Mouse (Mus musculus): ENCODE data around the gene Lbhd1. TPM values are rescaled to one million over a fixed set of nuclear protein-coding genes. Genes with fewer than 3 reads are reported as not detected.

The Lbhd1 gene
- total and polyA plus RNA-seq, 3 experiments: 15.5 to 123 (median 46.5) TPM

- peak; percentile 100 for TF ChIP-seq USF1 (IDR thresholded peaks at IDR 0.05; ENCODE audit: low read depth, low read length)
- no peak for TF ChIP-seq ZKSCAN1 (IDR thresholded peaks at IDR 0.05; ENCODE audit: low read depth, low read length)
- no peak for TF ChIP-seq RAD21 (IDR thresholded peaks at IDR 0.05; ENCODE audit: low read depth, low read length)
- no peak for TF ChIP-seq TAL1 (IDR thresholded peaks at IDR 0.05; ENCODE audit: low read length)
- TF ChIP-seq SMC3 (IDR thresholded peaks at IDR 0.05; ENCODE audit: low read depth, low read length): no peak
Observed at GRCm38 (mm10) chr19:8871267-8872186, 12.0 kb upstream of the Lbhd1 start, which contains the start of gene Ubxn1 (continued).

- H3K27ac ChIP-seq (ENCODE audit: control insufficient read depth, low read depth, low read length): peak overlapping the region; percentile 68
- no peaks in the 10 kb centered on the region for H3K9me3 ChIP-seq (replicated peaks; ENCODE audit: insufficient read depth, low read length)
- H3K4me1 ChIP-seq (ENCODE audit: control insufficient read depth in 1 of 2, insufficient read depth in 2 of 2, low read length in 2 of 2): peaks cover 10 to 21% of the 10 kb centered on the region in 2 experiments; a peak in 3 of 4 replicates
- H3K27me3 ChIP-seq (ENCODE audit: control insufficient read depth in 1 of 2, insufficient read depth in 2 of 2, low read length in 2 of 2): no peaks in the 10 kb centered on the region
- H3K36me3 ChIP-seq (ENCODE audit: control insufficient read depth in 1 of 2, insufficient read depth in 2 of 2, low read length in 2 of 2): peaks cover 8 to 26% of the 10 kb centered on the region in 2 experiments
- no peak for TF ChIP-seq MXI1 (IDR thresholded peaks at IDR 0.05; ENCODE audit: low read depth, low read length)
- peaks cover 15% of the 10 kb centered on the region for H3K79me2 ChIP-seq (ENCODE audit: control insufficient read depth, insufficient read depth, low read length, poor library complexity)
- H3K9ac ChIP-seq (ENCODE audit: control insufficient read depth, low read depth, low read length, poor library complexity, severe bottlenecking): peak overlapping the region; percentile 98
- H3K4me3 ChIP-seq (ENCODE audit: control insufficient read depth in 1 of 2, insufficient read depth in 1 of 2, low read depth in 2 of 2, low read length in 2 of 2): peak overlapping the region; percentile 73 to 94
- no peak for DNase-seq (ENCODE audit: low read depth, low spot score)
Observed at GRCm38 (mm10) chr19:8872266-8872840, 11.2 kb upstream of the Lbhd1 start.

DNA sequence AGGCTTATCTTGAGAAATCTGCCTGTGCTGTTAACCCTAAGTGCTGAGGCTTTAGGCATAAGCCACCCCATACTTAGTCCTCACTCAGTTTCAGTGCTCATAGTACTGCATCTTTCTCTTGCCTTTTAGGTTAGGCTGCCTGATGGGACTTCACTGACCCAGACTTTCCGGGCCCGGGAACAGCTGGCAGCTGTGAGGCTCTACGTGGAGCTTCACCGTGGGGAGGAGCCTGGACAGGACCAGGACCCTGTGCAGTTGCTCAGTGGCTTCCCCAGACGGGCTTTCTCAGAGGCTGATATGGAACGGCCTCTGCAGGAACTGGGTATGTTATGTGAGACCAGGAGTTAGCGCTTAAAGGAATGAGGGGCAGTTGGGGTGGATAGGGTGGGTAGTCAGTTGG, 8.5 kb upstream of the Lbhd1 start:
- Histone ChIP-seq H3K4me1 (ENCODE audit: control insufficient read depth in 1 of 2, insufficient read depth in 2 of 2, low read length in 2 of 2) (peaks cover 10 to 21% of the 10 kb centered on the region in 2 experiments; a peak in 3 of 4 replicates), H3K4me3 (ENCODE audit: control insufficient read depth in 1 of 2, insufficient read depth in 1 of 2, low read depth in 2 of 2, low read length in 2 of 2) (no peak overlapping the region), H3K27ac (ENCODE audit: control insufficient read depth, low read depth, low read length) (no peak overlapping the region; the same call in 1 of the 2 replicates), H3K9ac (ENCODE audit: control insufficient read depth, low read depth, low read length, poor library complexity, severe bottlenecking) (no peak overlapping the region), H3K27me3 (ENCODE audit: control insufficient read depth in 1 of 2, insufficient read depth in 2 of 2, low read length in 2 of 2) (no peaks in the 10 kb centered on the region), H3K36me3 (ENCODE audit: control insufficient read depth in 1 of 2, insufficient read depth in 2 of 2, low read length in 2 of 2) (peaks cover 8 to 31% of the 10 kb centered on the region in 2 experiments), H3K9me3 (replicated peaks; ENCODE audit: insufficient read depth, low read length) (no peaks in the 10 kb centered on the region), H3K79me2 (ENCODE audit: control insufficient read depth, insufficient read depth, low read length, poor library complexity) (peaks cover 15% of the 10 kb centered on the region)
- TF ChIP-seq TAL1 (IDR thresholded peaks at IDR 0.05; ENCODE audit: low read length) (no peak), USF2 (IDR thresholded peaks at IDR 0.05; ENCODE audit: borderline replicate concordance in 1 of 2, insufficient read depth in 1 of 2, low read depth in 1 of 2, low read length in 2 of 2) (no peak), ZKSCAN1 (IDR thresholded peaks at IDR 0.05; ENCODE audit: low read depth, low read length) (no peak), ZC3H11A (IDR thresholded peaks at IDR 0.05; ENCODE audit: low read depth, low read length) (no peak), UBTF (IDR thresholded peaks at IDR 0.05; ENCODE audit: borderline replicate concordance, insufficient read depth, low read depth, low read length) (no peak), E2F4 (IDR thresholded peaks at IDR 0.05; ENCODE audit: borderline replicate concordance, low read depth, low read length) (no peak), POLR2AphosphoS2 (IDR thresholded peaks at IDR 0.05; ENCODE audit: low read length) (no peak), KAT2A (conservative IDR thresholded peaks at IDR 0.05; ENCODE audit: low read depth, low read length) (no peak), MAFK (IDR thresholded peaks at IDR 0.05; ENCODE audit: borderline replicate concordance, low read depth, low read length) (no peak), TBP (IDR thresholded peaks at IDR 0.05; ENCODE audit: low read depth, low read length) (no peak), NRF1 (IDR thresholded peaks at IDR 0.05; ENCODE audit: insufficient read depth, low read depth, low read length, poor library complexity, severe bottlenecking) (no peak)
- DNase-seq (ENCODE audit: low read depth, low spot score): no peak
